Mouse (Mus musculus): ENCODE data around the gene Aph1c. TPM values are rescaled to one million over a fixed set of nuclear protein-coding genes. Genes with fewer than 3 reads are reported as not detected.

Gene Aph1c
- polyA plus RNA-seq, 1 experiment from 2014 or later = 4.0 TPM

- Histone ChIP-seq H3K9ac (no peak overlapping the region), H3K4me1 (ENCODE audit: insufficient read depth) (no peaks in the 10 kb centered on the region), H3K36me3 (ENCODE audit: insufficient read depth) (peaks cover 34% of the 10 kb centered on the region), H3K27ac (ENCODE audit: low read depth) (no peak overlapping the region), H3K4me3 (ENCODE audit: low read depth, low read length) (no peak overlapping the region), H3K4me2 (no peak overlapping the region), H3K9me3 (ENCODE audit: low read depth, low read length) (no peaks in the 10 kb centered on the region), H3K27me3 (ENCODE audit: insufficient read depth, low read length) (no peaks in the 10 kb centered on the region)
- no peak for TF ChIP-seq CTCF (IDR thresholded peaks at IDR 0.05; ENCODE audit: low read depth)
- DNase-seq = no peak
- ATAC-seq (ENCODE audit: insufficient read depth) = no peak
- WGBS = 84% methylated on average over 4 of the region's 4 CpGs
Observed at GRCm38 (mm10) chr9:66862202-66862601, 27.7 kb upstream of the Aph1c start.

- ATAC-seq (ENCODE audit: insufficient read depth) = no peak
- no peak overlapping the region for H3K4me2 ChIP-seq
- no peak overlapping the region for H3K27ac ChIP-seq (ENCODE audit: low read depth)
- H3K4me3 ChIP-seq (ENCODE audit: low read depth, low read length) = no peak overlapping the region
- TF ChIP-seq CTCF (IDR thresholded peaks at IDR 0.05; ENCODE audit: low read depth) = no peak
- no peaks in the 10 kb centered on the region for H3K27me3 ChIP-seq (ENCODE audit: insufficient read depth, low read length)
- H3K9me3 ChIP-seq (ENCODE audit: low read depth, low read length) = no peaks in the 10 kb centered on the region
- WGBS = 62% methylated on average over 5 of the region's 5 CpGs
- no peaks in the 10 kb centered on the region for H3K4me1 ChIP-seq (ENCODE audit: insufficient read depth)
- peak; percentile 20 for DNase-seq
- H3K9ac ChIP-seq = no peak overlapping the region
- H3K36me3 ChIP-seq (ENCODE audit: insufficient read depth) = peaks cover 34% of the 10 kb centered on the region
Observed at GRCm38 (mm10) chr9:66861104-66861767, 26.7 kb upstream of the Aph1c start.

- no peaks in the 10 kb centered on the region for H3K27me3 ChIP-seq (ENCODE audit: insufficient read depth, low read length)
- H3K4me2 ChIP-seq = no peak overlapping the region
- H3K9me3 ChIP-seq (ENCODE audit: low read depth, low read length) = no peaks in the 10 kb centered on the region
- H3K9ac ChIP-seq = no peak overlapping the region
- TF ChIP-seq CTCF (IDR thresholded peaks at IDR 0.05; ENCODE audit: low read depth) = no peak
- H3K27ac ChIP-seq (ENCODE audit: low read depth) = no peak overlapping the region
- no peak for DNase-seq
- H3K4me1 ChIP-seq (ENCODE audit: insufficient read depth) = no peaks in the 10 kb centered on the region
- peaks cover 36% of the 10 kb centered on the region for H3K36me3 ChIP-seq (ENCODE audit: insufficient read depth)
- 92% methylated on average over 5 of the region's 5 CpGs for WGBS
- no peak for ATAC-seq (ENCODE audit: insufficient read depth)
- no peak overlapping the region for H3K4me3 ChIP-seq (ENCODE audit: low read depth, low read length)
Observed at GRCm38 (mm10) chr9:66859523-66859922, 25.0 kb upstream of the Aph1c start.

- H3K9me3 ChIP-seq (ENCODE audit: low read depth, low read length) = no peaks in the 10 kb centered on the region
- DNase-seq (no peak), ATAC-seq (ENCODE audit: insufficient read depth) (no peak)
- no peak overlapping the region for H3K9ac ChIP-seq
- no peak overlapping the region for H3K4me2 ChIP-seq
- 42% methylated on average over 7 of the region's 7 CpGs for WGBS
- no peaks in the 10 kb centered on the region for H3K27me3 ChIP-seq (ENCODE audit: insufficient read depth, low read length)
- H3K4me1 ChIP-seq (ENCODE audit: insufficient read depth) = no peaks in the 10 kb centered on the region
- H3K36me3 ChIP-seq (ENCODE audit: insufficient read depth) = peaks cover 35% of the 10 kb centered on the region
- no peak overlapping the region for H3K4me3 ChIP-seq (ENCODE audit: low read depth, low read length)
- H3K27ac ChIP-seq (ENCODE audit: low read depth) = no peak overlapping the region
- TF ChIP-seq CTCF (IDR thresholded peaks at IDR 0.05; ENCODE audit: low read depth) = no peak
Observed at GRCm38 (mm10) chr9:66855865-66856264, 21.3 kb upstream of the Aph1c start.

- H3K27me3 ChIP-seq (ENCODE audit: insufficient read depth, low read length) = no peaks in the 10 kb centered on the region
- no peak for ATAC-seq (ENCODE audit: insufficient read depth)
- H3K4me3 ChIP-seq (ENCODE audit: low read depth, low read length) = no peak overlapping the region
- no peak overlapping the region for H3K9ac ChIP-seq
- no peak for TF ChIP-seq CTCF (IDR thresholded peaks at IDR 0.05; ENCODE audit: low read depth)
- no peaks in the 10 kb centered on the region for H3K4me1 ChIP-seq (ENCODE audit: insufficient read depth)
- H3K4me2 ChIP-seq = no peak overlapping the region
- no peak for DNase-seq
- 50% methylated on average over 6 of the region's 6 CpGs for WGBS
- no peak overlapping the region for H3K27ac ChIP-seq (ENCODE audit: low read depth)
- H3K9me3 ChIP-seq (ENCODE audit: low read depth, low read length) = no peaks in the 10 kb centered on the region
- H3K36me3 ChIP-seq (ENCODE audit: insufficient read depth) = peaks cover 8% of the 10 kb centered on the region; the same call in 1 of the 2 replicates
Observed at GRCm38 (mm10) chr9:66852592-66852991, 18.1 kb upstream of the Aph1c start.

GRCm38 (mm10) chr9:66850966-66851365 is 16.4 kb upstream of the Aph1c start:
- no peak overlapping the region for H3K4me3 ChIP-seq (ENCODE audit: low read depth, low read length)
- peaks cover 21% of the 10 kb centered on the region for H3K36me3 ChIP-seq (ENCODE audit: insufficient read depth)
- TF ChIP-seq CTCF (IDR thresholded peaks at IDR 0.05; ENCODE audit: low read depth) = no peak
- H3K9ac ChIP-seq = no peak overlapping the region
- peak; percentile 62 for ATAC-seq (ENCODE audit: insufficient read depth)
- H3K27me3 ChIP-seq (ENCODE audit: insufficient read depth, low read length) = no peaks in the 10 kb centered on the region
- no peaks in the 10 kb centered on the region for H3K4me1 ChIP-seq (ENCODE audit: insufficient read depth)
- DNase-seq = peak; percentile 76
- no peaks in the 10 kb centered on the region for H3K9me3 ChIP-seq (ENCODE audit: low read depth, low read length)
- no peak overlapping the region for H3K4me2 ChIP-seq
- WGBS = 23% methylated on average over 5 of the region's 5 CpGs
- H3K27ac ChIP-seq (ENCODE audit: low read depth) = no peak overlapping the region

GRCm38 (mm10) chr9:66846822-66847221 is 12.3 kb upstream of the Aph1c start:
- Histone ChIP-seq H3K9ac (no peak overlapping the region), H3K27me3 (ENCODE audit: insufficient read depth, low read length) (no peaks in the 10 kb centered on the region), H3K27ac (ENCODE audit: low read depth) (no peak overlapping the region), H3K4me1 (ENCODE audit: insufficient read depth) (no peaks in the 10 kb centered on the region), H3K36me3 (ENCODE audit: insufficient read depth) (peaks cover 21% of the 10 kb centered on the region), H3K4me3 (ENCODE audit: low read depth, low read length) (no peak overlapping the region), H3K4me2 (no peak overlapping the region), H3K9me3 (ENCODE audit: low read depth, low read length) (no peaks in the 10 kb centered on the region)
- no peak for DNase-seq
- WGBS = 86% methylated on average over 5 of the region's 5 CpGs
- TF ChIP-seq CTCF (IDR thresholded peaks at IDR 0.05; ENCODE audit: low read depth) = no peak
- no peak for ATAC-seq (ENCODE audit: insufficient read depth)
